Mouse (Mus musculus) MEL (cell line): ENCODE results near the gene Narf.

ENCODE experiments used
- EP300 ChIP-seq, 2 experiments: IDR thresholded peaks; 2 replicates each; pipeline ENCODE4 v1.6.1; 2011; ENCODE audit warnings: improper control_type of control experiment in 2 of 2, low read length in 2 of 2, low read depth in 1 of 2, mild to moderate bottlenecking in 1 of 2
- ETS1 ChIP-seq: IDR thresholded peaks from 2 replicates; pipeline ENCODE4 v1.6.1; 2012; ENCODE audit warnings: low read depth, mild to moderate bottlenecking, inconsistent platforms, low read length, improper control_type of control experiment, moderate library complexity
- KAT2A ChIP-seq: conservative IDR thresholded peaks from 2 replicates; pipeline ENCODE4 v1.6.1; 2012; ENCODE audit warnings: low read depth, low read length, improper control_type of control experiment, inconsistent platforms
- MYB ChIP-seq: IDR thresholded peaks from 2 replicates; pipeline ENCODE4 v1.6.1; 2011; ENCODE audit warnings: mild to moderate bottlenecking, low read depth, low read length, improper control_type of control experiment
- POLR2A ChIP-seq, 2 experiments: IDR thresholded peaks; 2 replicates each; pipeline ENCODE4 v1.6.1; 2011 to 2012; ENCODE audit warnings: low read length in 2 of 2, mild to moderate bottlenecking in 2 of 2, control low read depth in 1 of 2, improper control_type of control experiment in 1 of 2, low read depth in 1 of 2, moderate library complexity in 1 of 2; ENCODE audit not compliant: control insufficient read depth in 1 of 2, insufficient read depth in 1 of 2, poor library complexity in 1 of 2
- POLR2AphosphoS5 ChIP-seq: IDR thresholded peaks from 2 replicates; pipeline ENCODE4 v1.6.1; 2012; ENCODE audit warnings: low read depth, borderline replicate concordance, mild to moderate bottlenecking, inconsistent platforms, low read length, moderate library complexity, mixed read lengths
- SIN3A ChIP-seq: IDR thresholded peaks from 2 replicates; pipeline ENCODE4 v1.6.1; 2012; ENCODE audit warnings: low read length, improper control_type of control experiment, inconsistent platforms

DNA sequence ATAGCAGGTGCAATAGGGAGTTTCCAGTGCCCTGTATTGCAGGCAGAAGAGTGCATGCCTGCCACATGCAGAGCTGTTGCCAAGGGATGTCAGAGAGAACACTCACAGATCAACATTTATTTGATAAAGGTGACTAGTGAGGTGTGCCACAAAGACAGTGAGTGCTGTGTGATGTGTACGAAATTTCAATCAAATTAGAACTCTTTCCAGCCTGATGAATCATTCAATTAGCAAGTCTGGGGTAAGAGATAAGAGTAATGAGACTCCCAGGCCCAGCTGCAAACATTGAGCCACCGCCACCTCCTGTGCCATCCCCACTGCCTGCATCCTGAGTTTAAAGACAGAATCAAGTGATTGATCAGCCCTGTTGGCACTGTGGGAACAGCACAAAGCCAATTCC is 44.3 kb upstream of the Narf start:
- TF ChIP-seq POLR2A (IDR thresholded peaks at IDR 0.05; ENCODE audit: control insufficient read depth in 1 of 2, insufficient read depth in 1 of 2, low read depth in 1 of 2, low read length in 2 of 2, poor library complexity in 1 of 2) (no peak), MYB (no peak), SIN3A (no peak), EP300 (IDR thresholded peaks at IDR 0.05; ENCODE audit: low read depth in 1 of 2, low read length in 2 of 2) (no peak), POLR2AphosphoS5 (no peak), KAT2A (no peak), ETS1 (no peak)
